Mouse (Mus musculus): Measurements from ENCODE around the gene Rab3ip. TPM values are rescaled to one million over a fixed set of nuclear protein-coding genes. Genes with fewer than 3 reads are reported as not detected.

Rab3ip gene
- 48.9 and 65.7 TPM in 2 replicates for polyA plus RNA-seq (2012; rRNA removed)

DNA sequence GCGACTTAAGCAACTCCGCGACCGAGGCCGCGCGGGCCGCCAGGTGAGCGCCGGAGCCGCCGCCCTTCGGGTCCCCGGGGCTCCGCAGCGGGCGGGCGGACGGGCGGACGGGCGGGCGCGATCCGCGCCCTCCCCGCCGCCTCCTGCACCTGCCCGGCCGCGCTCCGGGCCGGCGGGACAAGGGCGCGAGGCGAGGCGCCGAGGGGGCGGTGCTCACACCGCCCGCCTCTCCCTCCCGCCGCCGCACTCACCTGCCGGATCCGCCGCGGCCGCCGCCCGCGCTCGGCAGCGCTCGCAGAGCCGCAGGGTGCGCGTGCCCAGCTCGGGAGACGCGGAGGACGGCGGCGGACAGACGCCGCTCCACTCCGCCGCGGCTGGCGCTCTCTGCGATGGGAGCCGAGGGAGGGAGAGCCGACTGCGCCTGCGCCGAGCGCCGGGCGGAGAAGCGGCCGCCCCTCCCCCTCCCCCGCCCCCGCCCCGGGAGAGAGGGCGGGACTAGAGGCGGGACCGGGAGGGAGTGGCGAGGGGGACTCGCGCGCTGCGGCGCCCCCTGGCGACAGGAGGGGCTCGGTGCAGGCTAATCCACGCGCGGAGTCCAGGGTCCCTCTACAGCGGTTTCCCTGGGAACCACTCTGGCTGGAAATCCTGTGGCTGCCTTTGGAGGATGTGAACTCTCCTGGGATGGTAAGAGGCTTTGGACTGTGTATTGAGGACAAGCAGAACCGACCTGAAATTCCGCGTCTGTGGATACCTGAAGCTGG is at the start of gene Rab3ip:
Gene Rab3ip, minus strand, starts transcription at position 761 of the 761 bp plus-strand sequence.
- peak; percentile 95 for DNase-seq (ENCODE audit: low read depth)
- TF ChIP-seq CTCF (IDR thresholded peaks at IDR 0.05; ENCODE audit: borderline replicate concordance, extremely low read depth, insufficient read depth, insufficient read length) (peak; percentile 97), POLR2A (IDR thresholded peaks at IDR 0.05; ENCODE audit: borderline replicate concordance, extremely low read depth, insufficient read depth, insufficient read length, poor library complexity, severe bottlenecking) (peak; percentile 96)

DNA sequence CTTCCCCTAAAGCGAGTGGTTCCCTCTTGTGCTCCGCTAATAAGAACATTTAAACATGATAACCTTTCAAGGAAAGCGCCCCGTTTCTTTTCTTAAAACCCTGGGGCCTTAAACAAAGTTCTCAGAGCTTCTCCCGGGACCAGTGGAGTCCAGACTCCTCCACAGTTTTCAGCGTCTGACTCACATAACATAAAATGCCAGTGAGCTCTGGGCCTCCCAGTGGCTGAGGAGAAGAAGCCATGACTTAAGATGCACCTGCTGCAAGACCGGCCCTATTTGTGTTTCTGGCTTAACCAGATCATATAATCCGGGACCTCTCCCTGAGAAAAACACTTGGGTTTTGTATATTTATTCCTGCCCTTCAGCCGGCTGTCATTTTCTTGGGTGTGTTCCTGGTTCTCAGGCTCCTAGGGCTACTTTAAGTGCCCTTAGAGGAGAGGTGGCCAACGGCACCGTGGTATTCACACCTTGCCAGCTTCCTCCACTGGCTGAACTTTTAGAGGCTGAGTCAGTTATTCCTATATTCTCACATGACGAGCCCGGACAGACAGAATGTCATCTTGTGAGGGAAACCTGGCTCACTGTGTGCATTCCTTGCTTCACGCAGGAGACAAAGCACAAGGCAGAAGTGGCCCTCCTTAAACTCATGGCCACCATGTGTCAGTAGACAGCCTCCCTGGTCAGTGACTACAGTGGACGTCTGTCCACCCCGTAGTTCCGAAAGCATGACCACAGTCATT is 48.3 kb upstream of the Rab3ip start:
- no peak for DNase-seq (ENCODE audit: low read depth)
- TF ChIP-seq CTCF (IDR thresholded peaks at IDR 0.05; ENCODE audit: borderline replicate concordance, extremely low read depth, insufficient read depth, insufficient read length), result no peak
- TF ChIP-seq POLR2A (IDR thresholded peaks at IDR 0.05; ENCODE audit: borderline replicate concordance, extremely low read depth, insufficient read depth, insufficient read length, poor library complexity, severe bottlenecking), result no peak

DNA sequence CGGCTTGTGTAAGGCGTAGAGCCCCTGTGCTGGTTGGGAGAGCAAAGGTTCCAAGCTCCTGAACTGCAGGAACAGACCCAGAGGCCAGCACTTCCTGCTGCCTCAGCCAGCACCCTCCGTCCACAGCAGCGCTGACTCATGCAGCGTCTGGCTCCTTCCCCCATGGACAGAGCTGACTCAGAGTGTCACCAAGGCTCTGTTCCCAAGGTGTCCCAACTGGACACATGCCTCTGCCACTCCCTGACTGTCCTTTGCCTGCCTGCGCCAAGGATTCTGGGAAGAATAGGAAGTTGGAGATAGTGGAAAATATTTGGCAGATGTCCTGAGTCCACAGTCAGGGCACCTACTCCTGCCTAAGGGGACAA is 45.6 kb upstream of the Rab3ip start:
- DNase-seq (ENCODE audit: low read depth), result no peak
- TF ChIP-seq POLR2A (IDR thresholded peaks at IDR 0.05; ENCODE audit: borderline replicate concordance, extremely low read depth, insufficient read depth, insufficient read length, poor library complexity, severe bottlenecking), result no peak
- no peak for TF ChIP-seq CTCF (IDR thresholded peaks at IDR 0.05; ENCODE audit: borderline replicate concordance, extremely low read depth, insufficient read depth, insufficient read length)

DNA sequence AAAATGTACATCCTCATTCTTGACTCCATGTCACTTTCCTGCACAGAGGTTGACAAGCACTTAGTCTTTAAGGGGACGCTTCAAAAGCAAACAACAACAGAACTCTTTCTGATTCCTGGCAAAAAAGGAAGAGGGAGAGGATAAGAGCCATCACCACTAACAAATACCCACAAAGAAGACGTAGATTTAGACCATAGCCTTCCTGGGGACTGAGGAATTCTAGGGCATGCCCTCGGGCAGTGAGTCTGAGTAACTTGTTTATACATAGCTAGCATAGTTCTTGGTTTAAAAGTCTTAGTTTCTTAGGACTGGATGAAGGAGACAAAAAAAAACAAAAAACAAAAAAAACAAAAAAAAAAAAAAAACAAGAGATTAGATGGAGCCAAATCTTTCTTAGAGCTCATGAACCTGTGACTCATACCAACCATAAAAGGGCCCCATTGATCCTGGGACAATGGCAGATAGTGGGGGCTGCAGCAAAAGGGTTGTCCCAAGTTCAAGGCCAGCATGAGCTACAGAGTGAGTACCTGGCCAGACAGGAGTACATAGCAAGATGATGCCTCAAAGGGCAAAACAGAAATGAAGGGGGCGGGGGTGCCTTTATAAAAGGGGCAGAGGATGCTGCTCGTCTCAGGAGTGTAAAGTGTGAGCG is 45.1 kb upstream of the Rab3ip start:
- TF ChIP-seq POLR2A (IDR thresholded peaks at IDR 0.05; ENCODE audit: borderline replicate concordance, extremely low read depth, insufficient read depth, insufficient read length, poor library complexity, severe bottlenecking) (no peak), CTCF (IDR thresholded peaks at IDR 0.05; ENCODE audit: borderline replicate concordance, extremely low read depth, insufficient read depth, insufficient read length) (no peak)
- no peak for DNase-seq (ENCODE audit: low read depth)

DNA sequence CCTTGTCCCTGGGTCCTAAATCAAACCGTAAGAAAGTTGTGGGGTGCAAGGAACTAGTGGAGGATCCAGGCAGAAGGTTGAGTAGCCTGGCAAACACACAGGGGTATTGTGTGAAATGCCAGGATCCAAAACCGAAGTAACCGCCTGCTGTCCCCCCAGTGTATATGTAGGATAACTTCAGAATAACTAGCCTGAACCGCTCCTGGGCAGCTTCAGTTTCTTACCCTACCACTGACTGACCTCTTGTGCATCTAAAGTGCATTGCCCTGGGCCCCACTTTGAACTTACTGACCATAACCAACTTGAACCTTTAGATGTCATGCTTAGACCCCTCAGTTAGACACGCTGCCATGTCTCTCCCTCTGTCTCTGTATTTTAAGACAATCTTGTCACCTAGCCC is 44.6 kb upstream of the Rab3ip start:
- DNase-seq (ENCODE audit: low read depth), result no peak
- TF ChIP-seq CTCF (IDR thresholded peaks at IDR 0.05; ENCODE audit: borderline replicate concordance, extremely low read depth, insufficient read depth, insufficient read length), result no peak
- TF ChIP-seq POLR2A (IDR thresholded peaks at IDR 0.05; ENCODE audit: borderline replicate concordance, extremely low read depth, insufficient read depth, insufficient read length, poor library complexity, severe bottlenecking), result no peak

DNA sequence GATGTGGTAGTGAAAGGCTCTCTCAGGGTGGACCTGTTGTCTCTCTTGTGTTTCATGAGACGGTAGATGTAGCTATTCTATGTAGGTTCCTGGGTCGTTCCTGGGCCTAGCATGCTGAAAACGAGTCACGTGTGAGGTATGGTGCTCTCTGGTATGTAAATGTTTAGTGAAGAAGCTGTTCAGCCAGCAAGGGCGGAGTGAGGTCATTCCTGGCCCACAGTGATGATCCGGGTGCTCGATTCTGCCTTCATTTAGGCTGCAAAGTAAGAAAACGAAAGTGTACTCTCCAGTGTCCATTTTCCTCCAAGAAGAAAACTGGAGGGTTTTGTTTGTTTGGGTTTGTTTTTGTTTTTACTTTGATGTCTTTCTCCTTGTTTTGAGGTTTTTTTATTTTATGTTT is 43.4 kb upstream of the Rab3ip start:
- TF ChIP-seq POLR2A (IDR thresholded peaks at IDR 0.05; ENCODE audit: borderline replicate concordance, extremely low read depth, insufficient read depth, insufficient read length, poor library complexity, severe bottlenecking) (no peak), CTCF (IDR thresholded peaks at IDR 0.05; ENCODE audit: borderline replicate concordance, extremely low read depth, insufficient read depth, insufficient read length) (no peak)
- no peak for DNase-seq (ENCODE audit: low read depth)

DNA sequence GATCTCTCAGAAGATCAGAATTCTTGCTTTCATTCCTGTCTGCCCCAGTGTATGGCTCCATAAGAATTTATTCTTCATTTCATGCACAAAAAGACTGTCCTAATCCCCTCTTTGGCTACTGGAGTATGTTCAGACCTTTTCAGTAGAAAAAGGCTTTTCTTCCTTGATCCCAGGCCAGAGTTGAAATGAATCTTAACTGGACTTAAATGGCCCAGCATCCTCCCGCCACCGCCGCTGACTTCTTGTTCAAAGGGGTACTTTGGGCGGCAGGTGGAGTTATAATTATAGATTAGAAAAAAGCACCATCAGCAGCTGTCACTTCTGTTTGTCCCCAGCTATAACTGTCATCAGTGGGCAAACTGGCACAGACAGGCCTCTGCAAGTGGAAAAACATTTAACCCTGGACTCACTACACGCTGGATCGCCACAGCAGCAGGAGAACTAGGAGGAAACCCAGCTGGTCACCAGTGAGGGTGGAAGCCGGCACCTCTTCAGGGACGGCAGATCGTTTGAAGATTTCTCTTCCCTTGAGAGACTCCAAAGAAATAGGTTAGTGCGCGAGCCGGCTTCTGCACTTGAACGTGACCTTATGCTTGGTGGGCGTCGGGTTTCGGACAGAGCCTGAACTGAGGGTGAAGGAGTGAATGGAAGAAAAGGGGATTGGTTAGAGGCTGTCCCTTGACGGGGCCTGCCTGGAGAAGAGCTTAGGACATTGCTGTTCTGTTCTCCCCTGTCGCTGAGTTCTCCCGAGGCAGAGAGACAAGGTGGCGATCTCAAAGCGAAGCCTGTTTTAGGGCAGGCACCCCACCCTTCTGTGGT is 35.9 kb upstream of the Rab3ip start, which contains the start of gene Best3:
Gene Best3, plus strand, starts transcription at position 51 of the 819 bp plus-strand sequence.
- TF ChIP-seq CTCF (IDR thresholded peaks at IDR 0.05; ENCODE audit: borderline replicate concordance, extremely low read depth, insufficient read depth, insufficient read length) (no peak), POLR2A (IDR thresholded peaks at IDR 0.05; ENCODE audit: borderline replicate concordance, extremely low read depth, insufficient read depth, insufficient read length, poor library complexity, severe bottlenecking) (no peak)
- DNase-seq (ENCODE audit: low read depth), result peak; percentile 55

DNA sequence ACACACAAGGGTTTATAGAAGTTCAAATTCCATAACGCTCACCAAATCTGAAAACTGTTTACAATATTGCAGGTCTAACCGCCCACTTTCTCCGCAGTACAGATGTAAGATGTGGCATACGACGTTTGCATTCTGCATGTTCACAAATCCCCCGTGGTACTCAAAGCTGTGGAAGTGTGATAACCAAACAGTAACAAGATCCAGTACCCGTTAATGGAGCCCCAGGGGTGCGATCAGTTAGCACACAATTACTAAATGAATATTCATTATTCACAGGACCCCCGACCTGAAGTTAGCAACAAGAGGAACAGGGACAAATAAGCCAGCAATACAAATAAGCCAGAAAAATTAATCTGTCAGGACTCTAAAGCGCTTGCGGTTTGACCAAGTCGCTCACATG is 34.3 kb upstream of the Rab3ip start:
- no peak for TF ChIP-seq CTCF (IDR thresholded peaks at IDR 0.05; ENCODE audit: borderline replicate concordance, extremely low read depth, insufficient read depth, insufficient read length)
- TF ChIP-seq POLR2A (IDR thresholded peaks at IDR 0.05; ENCODE audit: borderline replicate concordance, extremely low read depth, insufficient read depth, insufficient read length, poor library complexity, severe bottlenecking), result no peak
- DNase-seq (ENCODE audit: low read depth), result peak; percentile 58

DNA sequence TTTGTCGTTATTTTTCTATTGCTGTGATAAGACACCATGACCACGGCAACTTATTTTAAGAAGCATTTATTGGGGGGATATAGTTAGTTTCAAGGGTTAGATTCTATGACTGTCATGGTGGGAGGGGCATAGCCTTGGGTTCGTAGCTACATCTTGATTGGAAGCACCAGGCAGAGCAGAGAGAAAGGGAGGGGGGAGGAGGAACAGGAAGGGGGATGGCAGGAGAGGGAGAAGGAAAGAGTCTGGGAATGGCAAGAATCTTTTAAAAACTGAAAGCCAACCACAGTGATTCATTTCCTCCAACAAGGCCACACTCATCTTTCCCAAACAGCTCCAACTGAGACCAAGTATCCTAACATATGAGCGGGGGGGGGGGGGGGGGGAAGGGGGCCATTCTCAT is 32.0 kb upstream of the Rab3ip start:
- no peak for DNase-seq (ENCODE audit: low read depth)
- no peak for TF ChIP-seq CTCF (IDR thresholded peaks at IDR 0.05; ENCODE audit: borderline replicate concordance, extremely low read depth, insufficient read depth, insufficient read length)
- TF ChIP-seq POLR2A (IDR thresholded peaks at IDR 0.05; ENCODE audit: borderline replicate concordance, extremely low read depth, insufficient read depth, insufficient read length, poor library complexity, severe bottlenecking), result no peak

DNA sequence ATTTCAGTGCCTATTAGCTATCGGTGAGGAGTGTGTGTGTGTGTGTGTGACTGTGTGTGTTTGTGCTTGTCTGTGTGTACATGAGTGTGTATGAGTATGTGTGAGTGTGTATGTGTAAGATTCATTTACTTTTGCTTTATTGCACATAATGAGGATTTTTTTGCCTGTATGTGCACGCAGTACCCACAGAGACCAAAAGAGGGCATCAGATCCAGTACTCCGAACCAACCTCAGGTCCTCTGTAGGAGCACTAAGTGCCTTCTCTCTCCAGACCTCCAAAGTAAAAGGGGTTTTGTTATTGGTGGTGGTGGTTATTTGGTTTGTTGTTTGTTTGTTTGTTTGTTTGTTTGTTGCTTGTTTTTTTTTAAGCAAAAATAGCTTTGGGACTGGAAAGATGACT is 30.3 kb upstream of the Rab3ip start:
- TF ChIP-seq POLR2A (IDR thresholded peaks at IDR 0.05; ENCODE audit: borderline replicate concordance, extremely low read depth, insufficient read depth, insufficient read length, poor library complexity, severe bottlenecking), result no peak
- peak; percentile 58; the same call in 1 of the 2 replicates for TF ChIP-seq CTCF (IDR thresholded peaks at IDR 0.05; ENCODE audit: borderline replicate concordance, extremely low read depth, insufficient read depth, insufficient read length)
- no peak for DNase-seq (ENCODE audit: low read depth)

All from brain, embryonic 14.5 days (tissue).